Mouse (Mus musculus): Measurements from ENCODE around the gene Frem1. TPM values are rescaled to one million over a fixed set of nuclear protein-coding genes. Genes with fewer than 3 reads are reported as not detected.
A peak's percentile ranks its signal among the peaks of the same experiment; 100 is the strongest.

Gene Frem1
- polyA plus RNA-seq (2015; fragmentation: Nextera tagmentation; extraction: Ambion mirVana), result 1.4 and 1.6 TPM in 2 replicates

- H3K27ac ChIP-seq (ENCODE audit: low read length), result no peak within 1 kb of the TSS
- WGBS, result 3% methylated on average over 24 of the region's 24 CpGs
- H3K9ac ChIP-seq (ENCODE audit: low read depth, low read length), result peak within 1 kb of the TSS; percentile 40; the same call in 1 of the 2 replicates
- no peaks in the 10 kb centered on the region for H3K36me3 ChIP-seq (ENCODE audit: control insufficient read depth, insufficient read depth, low read length)
- ATAC-seq, result peak; percentile 66
- peak within 1 kb of the TSS; percentile 31 for H3K4me3 ChIP-seq (ENCODE audit: low read depth, low read length)
- H3K27me3 ChIP-seq (ENCODE audit: control insufficient read depth, insufficient read depth, low read depth, low read length), result peaks cover 3% of the 10 kb centered on the region; the same call in 1 of the 2 replicates
- no peaks in the 10 kb centered on the region for H3K9me3 ChIP-seq (replicated peaks; ENCODE audit: control insufficient read depth, low read length, poor library complexity, severe bottlenecking)
- peaks cover 18% of the 10 kb centered on the region for H3K4me1 ChIP-seq (ENCODE audit: control insufficient read depth, insufficient read depth, low read length)
- H3K4me2 ChIP-seq (ENCODE audit: low read length), result peak within 1 kb of the TSS; percentile 69
These were observed at the start of gene Frem1 for GRCm38 (mm10) chr4:83051634-83052577. Gene Frem1, minus strand, starts transcription at chr4:83052339.

GRCm38 (mm10) chr4:83099025-83099424 is 46.9 kb upstream of the Frem1 start:
- WGBS, result 94% methylated on average over 7 of the region's 7 CpGs
- Histone ChIP-seq H3K27me3 (ENCODE audit: control insufficient read depth, insufficient read depth, low read depth, low read length) (no peaks in the 10 kb centered on the region), H3K9me3 (replicated peaks; ENCODE audit: control insufficient read depth, low read length, poor library complexity, severe bottlenecking) (no peaks in the 10 kb centered on the region), H3K4me2 (ENCODE audit: low read length) (no peak overlapping the region), H3K36me3 (ENCODE audit: control insufficient read depth, insufficient read depth, low read length) (no peaks in the 10 kb centered on the region), H3K9ac (ENCODE audit: low read depth, low read length) (no peak overlapping the region), H3K4me3 (ENCODE audit: low read depth, low read length) (no peak overlapping the region), H3K27ac (ENCODE audit: low read length) (no peak overlapping the region), H3K4me1 (ENCODE audit: control insufficient read depth, insufficient read depth, low read length) (no peaks in the 10 kb centered on the region)
- ATAC-seq, result no peak

GRCm38 (mm10) chr4:83093941-83094340 is 41.8 kb upstream of the Frem1 start:
- H3K4me1 ChIP-seq (ENCODE audit: control insufficient read depth, insufficient read depth, low read length), result no peaks in the 10 kb centered on the region
- no peak overlapping the region for H3K4me2 ChIP-seq (ENCODE audit: low read length)
- H3K27ac ChIP-seq (ENCODE audit: low read length), result no peak overlapping the region
- 18% methylated on average over 2 of the region's 2 CpGs for WGBS
- no peak overlapping the region for H3K4me3 ChIP-seq (ENCODE audit: low read depth, low read length)
- H3K36me3 ChIP-seq (ENCODE audit: control insufficient read depth, insufficient read depth, low read length), result no peaks in the 10 kb centered on the region
- H3K9ac ChIP-seq (ENCODE audit: low read depth, low read length), result no peak overlapping the region
- ATAC-seq, result no peak
- no peaks in the 10 kb centered on the region for H3K9me3 ChIP-seq (replicated peaks; ENCODE audit: control insufficient read depth, low read length, poor library complexity, severe bottlenecking)
- no peaks in the 10 kb centered on the region for H3K27me3 ChIP-seq (ENCODE audit: control insufficient read depth, insufficient read depth, low read depth, low read length)

- no peak overlapping the region for H3K27ac ChIP-seq (ENCODE audit: low read length)
- no peaks in the 10 kb centered on the region for H3K36me3 ChIP-seq (ENCODE audit: control insufficient read depth, insufficient read depth, low read length)
- H3K4me1 ChIP-seq (ENCODE audit: control insufficient read depth, insufficient read depth, low read length), result no peaks in the 10 kb centered on the region
- no peak overlapping the region for H3K4me3 ChIP-seq (ENCODE audit: low read depth, low read length)
- ATAC-seq, result no peak
- H3K9me3 ChIP-seq (replicated peaks; ENCODE audit: control insufficient read depth, low read length, poor library complexity, severe bottlenecking), result no peaks in the 10 kb centered on the region
- WGBS, result 66% methylated on average over 6 of the region's 6 CpGs
- H3K9ac ChIP-seq (ENCODE audit: low read depth, low read length), result no peak overlapping the region
- no peaks in the 10 kb centered on the region for H3K27me3 ChIP-seq (ENCODE audit: control insufficient read depth, insufficient read depth, low read depth, low read length)
- no peak overlapping the region for H3K4me2 ChIP-seq (ENCODE audit: low read length)
These were observed 38.7 kb upstream of the Frem1 start for GRCm38 (mm10) chr4:83090691-83091448.

GRCm38 (mm10) chr4:83080364-83081174 is 28.4 kb upstream of the Frem1 start:
- Histone ChIP-seq H3K4me3 (ENCODE audit: low read depth, low read length) (no peak overlapping the region), H3K27me3 (ENCODE audit: control insufficient read depth, insufficient read depth, low read depth, low read length) (no peaks in the 10 kb centered on the region), H3K4me2 (ENCODE audit: low read length) (no peak overlapping the region), H3K4me1 (ENCODE audit: control insufficient read depth, insufficient read depth, low read length) (no peaks in the 10 kb centered on the region), H3K27ac (ENCODE audit: low read length) (no peak overlapping the region), H3K36me3 (ENCODE audit: control insufficient read depth, insufficient read depth, low read length) (no peaks in the 10 kb centered on the region), H3K9ac (ENCODE audit: low read depth, low read length) (no peak overlapping the region), H3K9me3 (replicated peaks; ENCODE audit: control insufficient read depth, low read length, poor library complexity, severe bottlenecking) (no peaks in the 10 kb centered on the region)
- no peak for ATAC-seq
- whole genome bisulfite sequencing, result 75% methylated on average over 13 of the region's 13 CpGs

GRCm38 (mm10) chr4:83064191-83064590 is 12.1 kb upstream of the Frem1 start:
- Histone ChIP-seq H3K4me3 (ENCODE audit: low read depth, low read length) (no peak overlapping the region), H3K9ac (ENCODE audit: low read depth, low read length) (no peak overlapping the region), H3K9me3 (replicated peaks; ENCODE audit: control insufficient read depth, low read length, poor library complexity, severe bottlenecking) (no peaks in the 10 kb centered on the region; the same call in 1 of the 2 replicates), H3K4me1 (ENCODE audit: control insufficient read depth, insufficient read depth, low read length) (no peaks in the 10 kb centered on the region), H3K27me3 (ENCODE audit: control insufficient read depth, insufficient read depth, low read depth, low read length) (no peaks in the 10 kb centered on the region), H3K36me3 (ENCODE audit: control insufficient read depth, insufficient read depth, low read length) (no peaks in the 10 kb centered on the region), H3K27ac (ENCODE audit: low read length) (no peak overlapping the region), H3K4me2 (ENCODE audit: low read length) (no peak overlapping the region)
- 61% methylated on average over 6 of the region's 6 CpGs for WGBS
- ATAC-seq, result no peak

- 93% methylated on average over 2 of the region's 2 CpGs for WGBS
- H3K27me3 ChIP-seq (ENCODE audit: control insufficient read depth, insufficient read depth, low read depth, low read length), result no peaks in the 10 kb centered on the region
- no peak overlapping the region for H3K4me3 ChIP-seq (ENCODE audit: low read depth, low read length)
- H3K4me2 ChIP-seq (ENCODE audit: low read length), result no peak overlapping the region
- no peaks in the 10 kb centered on the region for H3K4me1 ChIP-seq (ENCODE audit: control insufficient read depth, insufficient read depth, low read length)
- no peaks in the 10 kb centered on the region; the same call in 1 of the 2 replicates for H3K9me3 ChIP-seq (replicated peaks; ENCODE audit: control insufficient read depth, low read length, poor library complexity, severe bottlenecking)
- H3K27ac ChIP-seq (ENCODE audit: low read length), result no peak overlapping the region
- no peak for ATAC-seq
- H3K9ac ChIP-seq (ENCODE audit: low read depth, low read length), result no peak overlapping the region
- no peaks in the 10 kb centered on the region for H3K36me3 ChIP-seq (ENCODE audit: control insufficient read depth, insufficient read depth, low read length)
These were observed 9.4 kb upstream of the Frem1 start for GRCm38 (mm10) chr4:83061564-83061963.

- H3K27me3 ChIP-seq (ENCODE audit: control insufficient read depth, insufficient read depth, low read depth, low read length), result no peaks in the 10 kb centered on the region
- no peak overlapping the region for H3K4me3 ChIP-seq (ENCODE audit: low read depth, low read length)
- ATAC-seq, result no peak
- H3K9ac ChIP-seq (ENCODE audit: low read depth, low read length), result no peak overlapping the region
- 14% methylated on average over 2 of the region's 2 CpGs for WGBS
- H3K4me1 ChIP-seq (ENCODE audit: control insufficient read depth, insufficient read depth, low read length), result no peaks in the 10 kb centered on the region
- H3K9me3 ChIP-seq (replicated peaks; ENCODE audit: control insufficient read depth, low read length, poor library complexity, severe bottlenecking), result no peaks in the 10 kb centered on the region; the same call in 1 of the 2 replicates
- H3K4me2 ChIP-seq (ENCODE audit: low read length), result no peak overlapping the region
- no peak overlapping the region for H3K27ac ChIP-seq (ENCODE audit: low read length)
- no peaks in the 10 kb centered on the region for H3K36me3 ChIP-seq (ENCODE audit: control insufficient read depth, insufficient read depth, low read length)
These were observed 6.5 kb upstream of the Frem1 start for GRCm38 (mm10) chr4:83058617-83059016.

Data from midbrain, embryonic 16.5 days (tissue).